Mouse (Mus musculus) stomach, postnatal 0 days (tissue): ENCODE results near the gene Olfr311.

Experiments used
- CTCF ChIP-seq: IDR thresholded peaks from 2 replicates; pipeline ENCODE4 v1.5.1; 2016; ENCODE audit warnings: antibody characterized with exemption, low read depth, mild to moderate bottlenecking, moderate library complexity
- EP300 ChIP-seq: optimal IDR thresholded peaks from 2 replicates; pipeline ENCODE3; 2016; ENCODE audit warnings: antibody characterized with exemption

- no peak for TF ChIP-seq CTCF
- TF ChIP-seq EP300, result no peak
Observed at GRCm38 (mm10) chr11:58829764-58830163, 9.3 kb upstream of the Olfr311 start.
